Comparison of ENCODE assay signal across 34 mouse cellular contexts in genomic region chr2:114136755-114137154, GRCm38 (mm10). TPM values are rescaled to one million over a fixed set of nuclear protein-coding genes. Genes with fewer than 3 reads are reported as not detected.
DNase-seq lines count a peak whose midpoint lies in the region; ATAC-seq and TF ChIP-seq lines count a peak whose summit lies in the region.
"Had no signal": no experiment of that assay in that cellular context is flagged by ENCODE, and none has a peak within 500 bp of the region (broad histone marks: within the 10 kb centered on the region; RNA-seq: fewer than 3 reads in every experiment).

No protein-coding gene starts in this region.

- H3K9ac ChIP-seq in midbrain, embryonic 14.5 days (replicated peaks; ENCODE audit: low read length), result no peak overlapping the region
- H3K9ac ChIP-seq: forebrain, embryonic 13.5 days; heart, embryonic 13.5 days; limb, embryonic 13.5 days; lung, embryonic 15.5 days; midbrain, embryonic 13.5 days; neural tube, embryonic 13.5 days had no signal

- intact Hi-C loops in left cerebral cortex, postnatal 4 days (cut with DNase I), result no loop called here

- H3K36me3 ChIP-seq in spleen, adult 2 months (ENCODE audit: control insufficient read depth, insufficient read depth, low read length), result peaks cover 39% of the 10 kb centered on the region
- peaks cover 88% of the 10 kb centered on the region for H3K36me3 ChIP-seq in midbrain, embryonic 14.5 days (ENCODE audit: control insufficient read depth, insufficient read depth, low read length)

- peak; percentile 47; the same call in 1 of the 2 replicates for ATAC-seq in monocyte, adult 5-6 weeks (replicated peaks; ENCODE audit: insufficient number of reproducible peaks, low FRiP score, low TSS enrichment, poor library complexity, severe bottlenecking)
- ATAC-seq in midbrain, embryonic 14.5 days (ENCODE audit: low FRiP score, low TSS enrichment), result no peak
- ATAC-seq: activated CD4-positive, CD25-positive, alpha-beta regulatory T cell, adult 4 months; forebrain, embryonic 13.5 days; hindbrain, embryonic 16.5 days; midbrain, embryonic 13.5 days had no signal

- 80% methylated on average over 9 of the region's 9 CpGs for WGBS in spleen, adult 2 months
- WGBS in midbrain, embryonic 14.5 days, result 97% methylated on average over 9 of the region's 9 CpGs

- peak; percentile 13 to 39 for DNase-seq in spleen, adult 2 months (ENCODE audit: low read depth in 1 of 2, low spot score in 2 of 2)
- no peak for DNase-seq in spleen, postnatal 10 days (ENCODE audit: low spot score in 2 of 2)
- DNase-seq in T-cell, adult 2 months (ENCODE audit: low spot score), result peak; percentile 85
- DNase-seq in midbrain, embryonic 14.5 days, result no peak
- no peak for DNase-seq in retina, embryonic 14.5 days (ENCODE audit: low spot score)
- no peak for DNase-seq in left cerebral cortex, postnatal 4 days
- DNase-seq: adrenal gland, adult 2 months; adrenal gland, postnatal 36 days; B cell, adult 2 months; cerebellum, adult 18-20 months; cerebellum, postnatal 14 days; gastrocnemius, postnatal 14 days; heart, adult 2 months; heart, postnatal 10 days; kidney, adult 18-20 months; kidney, postnatal 36 days; lung, postnatal 4 days; retina, postnatal 1 day; right cerebral cortex, postnatal 14 days; thymus, adult 2 months had no signal

- H3K9me3 ChIP-seq in midbrain, embryonic 14.5 days (ENCODE audit: control insufficient read depth, low read length), result no peaks in the 10 kb centered on the region
- H3K9me3 ChIP-seq: forebrain, embryonic 13.5 days; heart, embryonic 13.5 days; hindbrain, embryonic 10.5 days; limb, embryonic 13.5 days; lung, embryonic 15.5 days; midbrain, embryonic 13.5 days; neural tube, embryonic 13.5 days had no signal

- no peaks in the 10 kb centered on the region for H3K4me1 ChIP-seq in spleen, adult 2 months (ENCODE audit: control insufficient read depth, insufficient read depth, insufficient read length)
- H3K4me1 ChIP-seq in midbrain, embryonic 14.5 days (ENCODE audit: control insufficient read depth, insufficient read depth, low read length), result no peaks in the 10 kb centered on the region
- H3K4me1 ChIP-seq: forebrain, embryonic 13.5 days; hindbrain, embryonic 10.5 days; limb, embryonic 13.5 days; lung, embryonic 15.5 days; midbrain, embryonic 13.5 days; neural tube, embryonic 13.5 days had no signal

- no peak for TF ChIP-seq POLR2A in spleen, adult 2 months (IDR thresholded peaks at IDR 0.05; ENCODE audit: low read depth, low read length)

- H3K27ac ChIP-seq in spleen, adult 2 months (ENCODE audit: insufficient read depth, low read length), result no peak overlapping the region
- H3K27ac ChIP-seq in midbrain, embryonic 14.5 days (replicated peaks; ENCODE audit: low read depth, low read length), result no peak overlapping the region
- H3K27ac ChIP-seq: forebrain, embryonic 13.5 days; heart, adult 2 months; heart, embryonic 13.5 days; hindbrain, embryonic 10.5 days; layer of hippocampus, adult 2 months; left cerebral cortex, adult 2 months; limb, embryonic 13.5 days; lung, embryonic 15.5 days; midbrain, embryonic 13.5 days; neural tube, embryonic 13.5 days had no signal

- TF ChIP-seq CTCF in spleen, adult 2 months (IDR thresholded peaks at IDR 0.05; ENCODE audit: extremely low read depth, insufficient read depth, insufficient read length, insufficient replicate concordance), result no peak

- H3K4me3 ChIP-seq in spleen, adult 2 months (ENCODE audit: extremely low read depth, insufficient read depth, insufficient read length), result no peak overlapping the region
- no peak overlapping the region for H3K4me3 ChIP-seq in midbrain, embryonic 14.5 days (replicated peaks; ENCODE audit: low read depth, low read length)
- H3K4me3 ChIP-seq: erythroblast, embryonic 14.5 days; forebrain, embryonic 13.5 days; heart, adult 2 months; heart, embryonic 13.5 days; hindbrain, embryonic 10.5 days; layer of hippocampus, adult 2 months; left cerebral cortex, adult 2 months; limb, embryonic 13.5 days; lung, embryonic 15.5 days; midbrain, embryonic 13.5 days; neural tube, embryonic 13.5 days had no signal

- no peaks in the 10 kb centered on the region for H3K27me3 ChIP-seq in spleen, adult 2 months (ENCODE audit: control insufficient read depth, insufficient read depth, low read length)
- H3K27me3 ChIP-seq in midbrain, embryonic 14.5 days (ENCODE audit: control insufficient read depth, insufficient read depth, low read length), result no peaks in the 10 kb centered on the region
- H3K27me3 ChIP-seq: forebrain, embryonic 13.5 days; heart, embryonic 13.5 days; limb, embryonic 13.5 days; lung, embryonic 15.5 days; midbrain, embryonic 13.5 days; neural tube, embryonic 13.5 days had no signal

- no peak overlapping the region for H3K4me2 ChIP-seq in midbrain, embryonic 14.5 days (ENCODE audit: low read length)
- H3K4me2 ChIP-seq: forebrain, embryonic 13.5 days; heart, embryonic 13.5 days; limb, embryonic 13.5 days; liver, embryonic 11.5 days; lung, embryonic 15.5 days; midbrain, embryonic 13.5 days; neural tube, embryonic 13.5 days had no signal

RNA-seq across cellular contexts. Expression of gene Aqr, which starts 50.1 kb away (rescaled TPM):
- 16.0 and 17.4 TPM in 2 replicates for polyA plus RNA-seq in spleen, adult 2 months (2012; rRNA removed)
- total RNA-seq in monocyte, adult 5-6 weeks (2017), result 49.2 to 85.2 TPM (median 72.3 TPM) in 3 replicates
- 52.6 and 54.3 TPM in 2 replicates for polyA plus RNA-seq in midbrain, embryonic 14.5 days (2014; fragmentation: Nextera tagmentation; extraction: Ambion mirVana)
- 10 to 100 TPM; 35.8 to 36.9 TPM for total RNA-seq in left cerebral cortex, postnatal 4 days (2021)

Comparison
In these comparisons a context has a peak if more than half of its experiments do, and no peak if none do; other contexts are left out.
1. DNase-seq: peak in spleen, adult 2 months (2 of 2) and T-cell, adult 2 months (single experiment); none in spleen, postnatal 10 days (0 of 2), midbrain, embryonic 14.5 days (single experiment), retina, embryonic 14.5 days (single experiment) and left cerebral cortex, postnatal 4 days (single experiment).